Mouse (Mus musculus) G1E (cell line): Measurements from ENCODE around the gene Rfc4. TPM values are rescaled to one million over a fixed set of nuclear protein-coding genes. Genes with fewer than 3 reads are reported as not detected.

Experiments
- ATAC-seq: 2 replicates; pipeline ENCODE4 v1.8.0; 2016; ENCODE audit warnings: mild to moderate bottlenecking; ENCODE audit not compliant: insufficient number of reproducible peaks, poor library complexity, low FRiP score, severe bottlenecking; ENCODE audit errors: extremely low read depth
- DNase-seq: peaks from one replicate; pipeline ENCODE4 v3.0.0; 2012; ENCODE audit warnings: low spot score
- H3K27me3 ChIP-seq: 2 replicates; pipeline ENCODE4 v1.6.1; 2012; ENCODE audit warnings: mild to moderate bottlenecking, low read length, inconsistent platforms; ENCODE audit not compliant: insufficient read depth
- H3K36me3 ChIP-seq: replicated peaks from 2 replicates; pipeline ENCODE3; 2012; ENCODE audit warnings: mild to moderate bottlenecking, inconsistent platforms
- H3K4me1 ChIP-seq: 2 replicates; pipeline ENCODE4 v1.6.1; 2012; ENCODE audit warnings: low read depth, low read length, inconsistent platforms, mixed read lengths; ENCODE audit not compliant: insufficient read depth
- H3K4me3 ChIP-seq: 2 replicates; pipeline ENCODE4 v1.5.1; 2012; ENCODE audit warnings: low read depth, mild to moderate bottlenecking, inconsistent platforms, low read length, moderate library complexity, mixed read lengths
- H3K9me3 ChIP-seq: replicated peaks from 2 replicates; pipeline ENCODE4 v1.6.1; 2012; ENCODE audit warnings: inconsistent platforms
- CTCF ChIP-seq: IDR thresholded peaks from 2 replicates; pipeline ENCODE4 v1.5.1; 2012; ENCODE audit warnings: low read depth, low read length, inconsistent platforms, mixed read lengths
- GATA1 ChIP-seq: IDR thresholded peaks from 2 replicates; pipeline ENCODE4 v1.6.1; 2012; ENCODE audit warnings: borderline replicate concordance, low read length, inconsistent platforms, mixed read lengths
- GATA2 ChIP-seq: IDR thresholded peaks from 2 replicates; pipeline ENCODE4 v1.6.1; 2012; ENCODE audit warnings: low read depth, low read length, inconsistent platforms, borderline replicate concordance
- POLR2AphosphoS5 ChIP-seq: IDR thresholded peaks from 2 replicates; pipeline ENCODE4 v1.6.1; 2012; ENCODE audit warnings: low read depth, low read length, inconsistent platforms; ENCODE audit not compliant: insufficient replicate concordance
- TAL1 ChIP-seq: conservative IDR thresholded peaks from 2 replicates; pipeline ENCODE4 v1.6.1; 2012; ENCODE audit warnings: low read depth, low read length, inconsistent platforms, mixed read lengths
- polyA plus RNA-seq: library from polyadenylated mRNA; stranded (reverse); fragments of >175 nt; gene quantifications from 2 replicates; pipeline ENCODE4 v1.2.3, GENCODE M21; 2012
- total RNA-seq, 2 experiments: library from RNA; stranded (forward) in 1 of 2; stranded (reverse) in 1 of 2; fragments of 200-1000 nt in 1 of 2; fragments of >200 nt in 1 of 2; fragmentation: Nextera tagmentation in 1 of 2; gene quantifications; 2 replicates each; pipeline ENCODE4 v1.2.3; 2014 to 2017

Rfc4 gene
- 181 and 229 TPM in 2 replicates for total RNA-seq (2014; fragmentation: Nextera tagmentation)
- total RNA-seq (2017): 87.3 and 90.1 TPM in 2 replicates
- 29.7 and 49.2 TPM in 2 replicates for polyA plus RNA-seq

DNA sequence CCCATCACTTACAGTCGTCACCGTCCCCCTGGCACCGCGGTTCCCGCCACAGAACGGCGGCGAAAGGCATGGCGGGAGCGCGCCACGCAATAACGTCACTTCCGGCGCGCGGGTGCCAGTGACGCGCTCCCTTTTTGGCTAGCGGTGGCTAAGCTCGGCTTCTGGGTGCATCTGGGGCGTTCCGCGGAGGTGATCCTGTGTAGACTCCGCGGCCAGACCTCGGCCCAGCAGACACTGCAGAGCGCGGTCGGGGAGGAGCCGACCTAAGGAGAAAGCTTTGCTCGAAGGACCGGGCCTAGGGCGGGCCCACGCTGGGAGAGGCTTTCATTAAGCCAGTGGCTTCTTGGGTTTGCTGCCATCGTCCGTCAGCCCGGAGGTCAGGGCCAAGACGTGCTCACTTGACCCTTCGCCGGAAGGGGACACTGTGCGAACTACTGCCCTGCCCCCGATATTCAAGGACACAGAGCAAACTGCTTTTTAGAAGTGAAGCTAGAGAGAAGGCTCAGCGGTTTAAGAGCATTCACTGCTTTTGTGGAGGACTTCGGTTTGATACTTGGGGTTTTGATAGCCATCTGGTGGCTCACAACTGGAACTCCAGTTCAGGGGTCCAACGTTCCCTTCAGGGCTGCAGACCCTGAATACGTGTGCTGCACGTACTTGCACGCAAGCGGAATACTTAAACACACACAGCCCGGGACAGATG is at the start of gene Rfc4:
Rfc4 (minus strand) TSS at position 65 of the 703 bp plus-strand sequence.
- no peaks in the 10 kb centered on the region for H3K27me3 ChIP-seq
- no peak for TF ChIP-seq POLR2AphosphoS5
- TF ChIP-seq TAL1: no peak
- no peak for TF ChIP-seq GATA2
- no peak for TF ChIP-seq CTCF
- TF ChIP-seq GATA1: no peak
- ATAC-seq (peak; percentile 76), DNase-seq (peak; percentile 86)
- H3K9me3 ChIP-seq: no peaks in the 10 kb centered on the region
- H3K4me3 ChIP-seq: peak within 1 kb of the TSS; percentile 78
- peaks cover 49% of the 10 kb centered on the region for H3K36me3 ChIP-seq
- H3K4me1 ChIP-seq: peaks cover 35% of the 10 kb centered on the region

DNA sequence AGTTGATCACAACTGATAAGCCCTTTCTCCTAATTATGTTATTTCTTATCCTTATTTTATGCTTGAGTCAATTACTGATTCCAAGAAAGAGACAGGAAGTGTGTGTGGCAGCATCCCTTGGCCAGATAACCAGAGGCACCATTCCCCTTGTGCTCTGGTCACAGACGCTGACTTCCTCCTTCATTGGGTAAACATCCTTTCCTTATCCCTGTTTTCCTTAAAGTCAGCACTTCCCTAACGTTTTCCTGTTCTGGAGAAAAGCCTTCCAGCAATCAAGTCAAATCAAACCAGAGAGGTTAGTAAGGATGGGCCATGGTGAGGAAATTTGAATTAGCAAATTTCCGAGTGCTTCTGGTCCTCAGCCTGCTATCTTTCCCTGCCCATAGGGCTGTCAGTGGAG is 48.4 kb upstream of the Rfc4 start:
- peaks cover 5% of the 10 kb centered on the region; the same call in 1 of the 2 replicates for H3K4me1 ChIP-seq
- H3K27me3 ChIP-seq: no peaks in the 10 kb centered on the region
- TF ChIP-seq GATA1: no peak
- no peak for TF ChIP-seq POLR2AphosphoS5
- TF ChIP-seq CTCF: no peak
- TF ChIP-seq GATA2: no peak
- TF ChIP-seq TAL1: no peak
- no peak overlapping the region for H3K4me3 ChIP-seq
- DNase-seq (no peak), ATAC-seq (no peak)
- H3K9me3 ChIP-seq: 0 out of 2 replicates have a peak, but pooled peaks cover 2% of the 10 kb centered on the region
- no peaks in the 10 kb centered on the region for H3K36me3 ChIP-seq

DNA sequence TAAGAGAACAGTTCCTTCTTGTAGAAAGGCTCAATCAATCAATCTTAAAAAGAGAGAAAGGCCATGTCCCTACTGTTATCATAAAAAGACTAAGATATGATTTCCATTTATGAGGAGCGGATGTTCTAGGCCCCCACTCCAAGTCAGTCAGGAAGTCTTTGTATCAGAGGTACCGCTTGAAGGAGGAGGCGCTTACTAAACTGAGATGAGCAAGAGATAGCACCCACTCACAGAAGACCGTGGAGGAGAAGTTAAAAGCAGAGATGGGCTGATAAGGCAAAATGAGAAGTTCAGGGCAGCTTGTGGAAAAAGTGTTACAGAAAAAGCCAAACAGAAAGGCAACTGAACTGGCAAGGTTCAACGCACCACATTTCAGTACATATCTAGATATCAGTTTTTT is 47.3 kb upstream of the Rfc4 start:
- DNase-seq: no peak

DNA sequence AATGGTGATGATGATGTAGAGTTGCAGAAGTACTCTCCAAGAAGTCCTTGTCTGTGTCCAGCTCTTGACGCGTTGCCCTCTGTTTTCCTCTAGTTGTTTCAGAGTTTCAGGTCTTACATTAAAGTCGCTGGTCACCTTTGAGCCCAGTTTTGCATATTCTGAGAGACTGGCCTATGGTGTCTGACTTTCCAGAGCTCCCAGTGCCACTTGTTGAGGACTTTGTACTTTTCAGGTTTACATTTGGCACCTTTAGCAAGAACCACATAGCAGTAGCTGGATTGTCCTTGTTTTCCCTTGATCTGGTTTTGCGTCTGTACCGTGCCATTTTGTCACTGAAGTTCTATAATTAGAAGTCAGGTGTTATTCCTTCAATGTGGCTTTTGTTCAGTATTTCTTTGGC is 46.4 kb upstream of the Rfc4 start:
- Histone ChIP-seq H3K36me3 (no peaks in the 10 kb centered on the region), H3K9me3 (0 out of 2 replicates have a peak, but pooled peaks cover 2% of the 10 kb centered on the region), H3K27me3 (no peaks in the 10 kb centered on the region; the same call in 1 of the 2 replicates), H3K4me1 (peaks cover 5% of the 10 kb centered on the region; the same call in 1 of the 2 replicates), H3K4me3 (no peak overlapping the region)
- ATAC-seq: no peak
- TF ChIP-seq CTCF (no peak), GATA1 (no peak), TAL1 (no peak), POLR2AphosphoS5 (no peak), GATA2 (no peak)
- no peak for DNase-seq

More for the DNA sequence above, 47.3 kb upstream of the Rfc4 start:
- TF ChIP-seq CTCF: no peak
- Histone ChIP-seq H3K4me3 (no peak overlapping the region), H3K27me3 (no peaks in the 10 kb centered on the region; the same call in 1 of the 2 replicates), H3K4me1 (peaks cover 5% of the 10 kb centered on the region; the same call in 1 of the 2 replicates), H3K9me3 (0 out of 2 replicates have a peak, but pooled peaks cover 2% of the 10 kb centered on the region), H3K36me3 (no peaks in the 10 kb centered on the region)
- peak; percentile 85 for ATAC-seq

DNA sequence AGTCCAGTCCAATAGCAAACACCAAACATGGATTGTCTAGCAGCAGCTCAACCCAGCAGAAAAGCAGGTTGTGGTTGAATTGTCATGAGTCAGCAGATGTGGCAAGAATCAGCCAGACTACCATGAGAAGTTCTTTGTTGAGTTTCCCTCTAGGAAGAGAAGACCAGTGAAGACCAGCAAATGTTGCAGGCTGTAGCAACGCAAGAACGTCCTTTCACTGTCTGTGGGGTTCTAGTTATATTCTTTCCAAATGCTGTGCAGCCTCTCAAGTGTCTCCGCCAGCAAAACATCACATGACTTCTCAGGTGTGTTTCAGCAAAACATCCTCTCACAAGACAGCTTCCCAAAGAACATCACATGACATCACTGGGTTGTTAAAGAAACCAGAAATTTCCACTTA is 43.3 kb upstream of the Rfc4 start:
- Histone ChIP-seq H3K27me3 (no peaks in the 10 kb centered on the region; the same call in 1 of the 2 replicates), H3K4me3 (no peak overlapping the region), H3K4me1 (no peaks in the 10 kb centered on the region), H3K36me3 (no peaks in the 10 kb centered on the region), H3K9me3 (0 out of 2 replicates have a peak, but pooled peaks cover 2% of the 10 kb centered on the region)
- TF ChIP-seq CTCF: no peak
- TF ChIP-seq GATA1: no peak
- TF ChIP-seq TAL1: no peak
- no peak for TF ChIP-seq POLR2AphosphoS5
- no peak for TF ChIP-seq GATA2
- DNase-seq (no peak), ATAC-seq (no peak)

DNA sequence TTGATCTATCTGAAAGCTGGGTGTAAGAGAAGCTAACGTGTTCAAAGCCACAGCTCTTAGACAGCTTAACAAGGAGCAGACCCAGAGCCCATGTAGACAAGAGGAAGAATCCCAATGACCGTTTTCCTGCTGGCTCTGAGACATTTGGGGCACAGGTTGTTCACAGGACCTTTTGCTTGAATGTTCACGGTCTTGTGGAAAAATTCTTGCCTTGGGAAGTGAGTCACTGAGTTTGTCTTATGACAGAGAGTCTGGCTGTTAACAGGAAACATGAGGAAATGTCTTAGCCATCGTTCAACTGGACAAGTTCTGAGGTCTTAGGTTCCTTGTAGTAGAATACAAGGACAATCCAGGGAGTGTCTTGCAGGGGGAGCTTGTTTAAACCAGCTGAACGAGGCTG is 39.5 kb upstream of the Rfc4 start:
- H3K36me3 ChIP-seq: no peaks in the 10 kb centered on the region
- H3K4me3 ChIP-seq: no peak overlapping the region
- H3K4me1 ChIP-seq: no peaks in the 10 kb centered on the region
- TF ChIP-seq TAL1 (no peak), GATA2 (no peak)
- DNase-seq (no peak), ATAC-seq (no peak)
- H3K9me3 ChIP-seq: no peaks in the 10 kb centered on the region
- H3K27me3 ChIP-seq: peaks cover 3% of the 10 kb centered on the region; the same call in 1 of the 2 replicates
